Mouse (Mus musculus) neural tube, embryonic 13.5 days (tissue): Measurements from ENCODE around the gene P2rx1. TPM values are rescaled to one million over a fixed set of nuclear protein-coding genes. Genes with fewer than 3 reads are reported as not detected.

Experiments used
- ATAC-seq: fragments of 200-750 bp; cut with Nextera tagmentation; 2 replicates; pipeline ENCODE4 v1.8.0; 2017; ENCODE audit warnings: low read depth, mild to moderate bottlenecking, moderate TSS enrichment, moderate library complexity
- H3K27ac ChIP-seq: fragments of 300-500 bp; sonication (generic); replicated peaks from 2 replicates; pipeline ENCODE4 v1.5.1; 2015; ENCODE audit warnings: moderate library complexity, mild to moderate bottlenecking, inconsistent platforms
- H3K27me3 ChIP-seq: fragments of 300-500 bp; sonication (generic); 2 replicates; pipeline ENCODE4 v1.6.1; 2015; ENCODE audit warnings: mild to moderate bottlenecking, inconsistent platforms
- H3K36me3 ChIP-seq: fragments of 300-500 bp; sonication (generic); 2 replicates; pipeline ENCODE4 v1.6.1; 2015; ENCODE audit warnings: mild to moderate bottlenecking, inconsistent platforms
- H3K4me1 ChIP-seq: fragments of 300-500 bp; sonication (generic); replicated peaks from 2 replicates; pipeline ENCODE4 v1.6.1; 2015; ENCODE audit warnings: inconsistent platforms
- H3K4me2 ChIP-seq: fragments of 300-500 bp; sonication (generic); 2 replicates; pipeline ENCODE4 v1.6.1; 2015; ENCODE audit warnings: inconsistent platforms, mild to moderate bottlenecking, moderate library complexity
- H3K4me3 ChIP-seq: fragments of 300-500 bp; sonication (generic); 2 replicates; pipeline ENCODE4 v1.5.1; 2015; ENCODE audit warnings: mild to moderate bottlenecking, inconsistent platforms
- H3K9ac ChIP-seq: fragments of 300-500 bp; sonication (generic); 2 replicates; pipeline ENCODE4 v1.6.1; 2015; ENCODE audit warnings: moderate library complexity, mild to moderate bottlenecking, inconsistent platforms
- H3K9me3 ChIP-seq: fragments of 300-500 bp; sonication (generic); 2 replicates; pipeline ENCODE4 v1.6.1; 2016; ENCODE audit warnings: inconsistent platforms
- WGBS: fragments of 180-500 bp; shearing (Covaris S2); methylation state at CpG from one replicate; pipeline ENCODE4 v1.1.7; 2015; 5-methylcytosine and 5-hydroxymethylcytosine counted together
- polyA plus RNA-seq: library from polyadenylated mRNA; unstranded; fragments of >200 nt; fragmentation: Nextera tagmentation; extraction: Ambion mirVana; gene quantifications from 2 replicates; pipeline ENCODE4 v1.2.1, GENCODE M21; 2015

Gene P2rx1
- polyA plus RNA-seq, 1 experiment from 2014 or later: 0.38 TPM

GRCm38 (mm10) chr11:73015391-73016102, 16.6 kb downstream of the P2rx1 start:
- Histone ChIP-seq H3K27ac (no peak overlapping the region; the same call in 1 of the 2 replicates), H3K4me3 (no peak overlapping the region), H3K9ac (no peak overlapping the region), H3K4me1 (peaks cover 30% of the 10 kb centered on the region), H3K27me3 (peaks cover 25% of the 10 kb centered on the region), H3K4me2 (no peak overlapping the region), H3K36me3 (no peaks in the 10 kb centered on the region), H3K9me3 (no peaks in the 10 kb centered on the region)
- WGBS: 73% methylated on average over 5 of the region's 5 CpGs
- ATAC-seq: no peak

- no peaks in the 10 kb centered on the region for H3K9me3 ChIP-seq
- peaks cover 31% of the 10 kb centered on the region for H3K27me3 ChIP-seq
- WGBS: 78% methylated on average over 6 of the region's 6 CpGs
- no peak for ATAC-seq
- H3K27ac ChIP-seq: no peak overlapping the region
- no peak overlapping the region for H3K9ac ChIP-seq
- peaks cover 34% of the 10 kb centered on the region for H3K4me1 ChIP-seq
- no peaks in the 10 kb centered on the region for H3K36me3 ChIP-seq
- no peak overlapping the region for H3K4me3 ChIP-seq
- H3K4me2 ChIP-seq: no peak overlapping the region
Measured at GRCm38 (mm10) chr11:73016103-73016420, 17.2 kb downstream of the P2rx1 start.

DNA sequence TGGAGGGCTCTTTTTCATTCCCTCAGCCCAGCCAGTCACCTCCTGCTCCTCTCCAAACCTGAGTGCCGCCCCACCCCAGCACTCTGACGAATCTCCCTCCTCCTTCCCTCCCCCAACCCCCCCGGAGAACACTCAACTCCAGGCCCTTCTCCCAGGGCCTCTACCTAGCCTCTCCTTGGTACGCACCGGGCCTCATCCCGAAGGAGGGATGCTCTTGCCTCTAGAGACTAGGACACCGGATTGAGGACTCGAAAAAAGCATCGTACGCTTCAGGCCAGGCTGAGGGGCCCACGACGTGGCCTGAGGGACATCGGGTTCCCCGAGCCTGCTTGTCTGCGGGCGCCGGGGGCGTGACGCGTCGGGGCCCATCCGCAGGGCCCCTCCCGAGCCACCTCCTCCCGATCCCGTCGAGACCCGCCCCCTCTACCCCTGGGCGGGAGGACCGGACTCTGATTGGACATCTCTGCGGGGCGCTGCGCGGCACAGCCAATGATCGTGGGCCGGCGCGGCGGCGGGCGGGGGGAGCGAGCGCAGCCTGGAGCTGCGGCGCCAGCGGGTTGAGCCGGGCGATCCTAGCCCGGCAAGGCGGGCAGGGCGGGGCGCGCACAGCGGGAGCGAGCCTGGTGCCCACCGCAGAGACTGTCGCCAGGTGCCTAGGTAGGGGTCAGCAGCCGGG, 19.7 kb downstream of the P2rx1 start, which contains the start of gene Camkk1:
Gene Camkk1, plus strand, starts transcription at position 538 of the 676 bp plus-strand sequence.
- peak within 1 kb of the TSS; percentile 92 for H3K4me2 ChIP-seq
- under 1% methylated on average over 55 of the region's 57 CpGs for WGBS
- ATAC-seq: peak; percentile 95
- peak within 1 kb of the TSS; percentile 76 for H3K4me3 ChIP-seq
- H3K36me3 ChIP-seq: no peaks in the 10 kb centered on the region
- peaks cover 37% of the 10 kb centered on the region for H3K4me1 ChIP-seq
- peak within 1 kb of the TSS; percentile 81 for H3K9ac ChIP-seq
- no peaks in the 10 kb centered on the region for H3K9me3 ChIP-seq
- H3K27me3 ChIP-seq: peaks cover 38% of the 10 kb centered on the region
- peak within 1 kb of the TSS; percentile 82 for H3K27ac ChIP-seq

- Histone ChIP-seq H3K4me3 (peak overlapping the region; percentile 76), H3K36me3 (no peaks in the 10 kb centered on the region), H3K4me2 (peak overlapping the region; percentile 92), H3K9me3 (no peaks in the 10 kb centered on the region), H3K9ac (peak overlapping the region; percentile 81), H3K27ac (peak overlapping the region; percentile 82), H3K27me3 (peaks cover 38% of the 10 kb centered on the region), H3K4me1 (peaks cover 43% of the 10 kb centered on the region)
- peak; percentile 75 for ATAC-seq
- WGBS: 1% methylated on average over 46 of the region's 46 CpGs
Measured at GRCm38 (mm10) chr11:73019147-73019795, 20.4 kb downstream of the P2rx1 start.

GRCm38 (mm10) chr11:73020953-73021800, 22.3 kb downstream of the P2rx1 start:
- WGBS: 63% methylated on average over 7 of the region's 7 CpGs
- Histone ChIP-seq H3K9ac (0 out of 2 replicates have a peak overlapping the region, but pooled peaks have one; percentile 5), H3K27me3 (peaks cover 38% of the 10 kb centered on the region), H3K9me3 (no peaks in the 10 kb centered on the region), H3K27ac (no peak overlapping the region), H3K4me1 (peaks cover 40% of the 10 kb centered on the region), H3K36me3 (peaks cover 7% of the 10 kb centered on the region; the same call in 1 of the 2 replicates), H3K4me2 (no peak overlapping the region), H3K4me3 (no peak overlapping the region)
- no peak for ATAC-seq

GRCm38 (mm10) chr11:73023099-73023498, 24.2 kb downstream of the P2rx1 start:
- ATAC-seq: no peak
- H3K9me3 ChIP-seq: no peaks in the 10 kb centered on the region
- peaks cover 38% of the 10 kb centered on the region for H3K4me1 ChIP-seq
- no peak overlapping the region for H3K4me3 ChIP-seq
- H3K4me2 ChIP-seq: no peak overlapping the region
- peaks cover 23% of the 10 kb centered on the region for H3K27me3 ChIP-seq
- H3K36me3 ChIP-seq: peaks cover 14% of the 10 kb centered on the region
- 55% methylated on average over 9 of the region's 9 CpGs for WGBS
- peak overlapping the region; percentile 23; the same call in 1 of the 2 replicates for H3K9ac ChIP-seq
- no peak overlapping the region for H3K27ac ChIP-seq

- Histone ChIP-seq H3K36me3 (peaks cover 20% of the 10 kb centered on the region), H3K4me3 (no peak overlapping the region), H3K9me3 (no peaks in the 10 kb centered on the region), H3K9ac (0 out of 2 replicates have a peak overlapping the region, but pooled peaks have one; percentile 8), H3K4me2 (no peak overlapping the region), H3K27me3 (peaks cover 21% of the 10 kb centered on the region), H3K27ac (peak overlapping the region; percentile 33; the same call in 1 of the 2 replicates), H3K4me1 (peaks cover 33% of the 10 kb centered on the region)
- WGBS: 46% methylated on average over 4 of the region's 4 CpGs
- no peak for ATAC-seq
Measured at GRCm38 (mm10) chr11:73023827-73024226, 24.9 kb downstream of the P2rx1 start.

GRCm38 (mm10) chr11:73024236-73024904, 25.5 kb downstream of the P2rx1 start:
- H3K27ac ChIP-seq: peak overlapping the region; percentile 33; the same call in 1 of the 2 replicates

GRCm38 (mm10) chr11:73026961-73027360, 28.1 kb downstream of the P2rx1 start:
- 60% methylated on average over 8 of the region's 8 CpGs for WGBS
- Histone ChIP-seq H3K4me1 (peaks cover 26% of the 10 kb centered on the region), H3K27me3 (no peaks in the 10 kb centered on the region), H3K9me3 (no peaks in the 10 kb centered on the region), H3K27ac (no peak overlapping the region), H3K9ac (no peak overlapping the region), H3K4me3 (no peak overlapping the region), H3K4me2 (no peak overlapping the region), H3K36me3 (peaks cover 23% of the 10 kb centered on the region)
- ATAC-seq: no peak

More at GRCm38 (mm10) chr11:73024236-73024904, 25.5 kb downstream of the P2rx1 start:
- Histone ChIP-seq H3K9me3 (no peaks in the 10 kb centered on the region), H3K36me3 (peaks cover 23% of the 10 kb centered on the region), H3K9ac (0 out of 2 replicates have a peak overlapping the region, but pooled peaks have one; percentile 8), H3K4me1 (peaks cover 31% of the 10 kb centered on the region), H3K4me2 (no peak overlapping the region), H3K4me3 (no peak overlapping the region), H3K27me3 (peaks cover 21% of the 10 kb centered on the region)
- 63% methylated on average over 7 of the region's 7 CpGs for WGBS
- no peak for ATAC-seq

GRCm38 (mm10) chr11:73030821-73031498, 32.1 kb downstream of the P2rx1 start:
- peak overlapping the region; percentile 84 for H3K27ac ChIP-seq
- H3K4me3 ChIP-seq: peak overlapping the region; percentile 30
- H3K4me2 ChIP-seq: peak overlapping the region; percentile 62
- WGBS: 26% methylated on average over 20 of the region's 20 CpGs
- ATAC-seq: peak; percentile 92
- H3K9me3 ChIP-seq: no peaks in the 10 kb centered on the region
- peaks cover 12% of the 10 kb centered on the region for H3K4me1 ChIP-seq
- H3K36me3 ChIP-seq: peaks cover 22% of the 10 kb centered on the region
- no peaks in the 10 kb centered on the region for H3K27me3 ChIP-seq
- peak overlapping the region; percentile 62 for H3K9ac ChIP-seq
